In genomic region chr16:72664806-72665205, GRCm38 (mm10) we compare ENCODE assay signal across 9 mouse cellular contexts.
A peak's percentile ranks its signal among the peaks of the same experiment; 100 is the strongest.
DNase-seq lines count a peak whose midpoint lies in the region; ATAC-seq and TF ChIP-seq lines count a peak whose summit lies in the region.
"Had no signal": no experiment of that assay in that cellular context is flagged by ENCODE, and none has a peak within 500 bp of the region (broad histone marks: within the 10 kb centered on the region; RNA-seq: fewer than 3 reads in every experiment).

No protein-coding gene starts in this region.

- H3K9ac ChIP-seq in liver, adult 2 months (ENCODE audit: low read depth, low read length) = no peak overlapping the region
- H3K9ac ChIP-seq in forebrain, embryonic 12.5 days = peak overlapping the region; percentile 74
- H3K9ac ChIP-seq in limb, embryonic 14.5 days (ENCODE audit: low read depth, low read length, severe bottlenecking) = peak overlapping the region; percentile 77

- ATAC-seq in forebrain, embryonic 12.5 days (ENCODE audit: low FRiP score) = no peak
- ATAC-seq in limb, embryonic 14.5 days (ENCODE audit: low FRiP score, low read depth) = no peak
- no peak for ATAC-seq in cerebellum, adult (ENCODE audit: insufficient number of reproducible peaks, low FRiP score, low TSS enrichment)

- H3K79me2 ChIP-seq in liver, adult 2 months (ENCODE audit: control insufficient read depth, insufficient read depth, low read length) = 0 out of 2 replicates have a peak, but pooled peaks cover 3% of the 10 kb centered on the region

- H3K9me3 ChIP-seq in forebrain, embryonic 12.5 days = no peaks in the 10 kb centered on the region
- H3K9me3 ChIP-seq in limb, embryonic 14.5 days (ENCODE audit: control insufficient read depth, low read length) = no peaks in the 10 kb centered on the region

- no peaks in the 10 kb centered on the region for H3K27me3 ChIP-seq in liver, adult 2 months (ENCODE audit: control insufficient read depth, insufficient read depth, low read length)
- H3K27me3 ChIP-seq in forebrain, embryonic 12.5 days = 0 out of 2 replicates have a peak, but pooled peaks cover 3% of the 10 kb centered on the region
- no peaks in the 10 kb centered on the region for H3K27me3 ChIP-seq in limb, embryonic 14.5 days (ENCODE audit: control insufficient read depth, insufficient read depth, low read length)

- TF ChIP-seq POLR2A in liver, adult 2 months (IDR thresholded peaks at IDR 0.05; ENCODE audit: extremely low read depth, insufficient read depth, low read length) = no peak
- TF ChIP-seq POLR2A in limb, embryonic 14.5 days (IDR thresholded peaks at IDR 0.05; ENCODE audit: borderline replicate concordance, extremely low read depth, insufficient read depth, insufficient read length) = no peak
- TF ChIP-seq POLR2A in olfactory bulb, adult 2 months (IDR thresholded peaks at IDR 0.05; ENCODE audit: insufficient read depth, low read depth, low read length) = no peak

- peak overlapping the region; percentile 89 for H3K4me2 ChIP-seq in forebrain, embryonic 12.5 days
- H3K4me2 ChIP-seq in limb, embryonic 14.5 days (replicated peaks; ENCODE audit: low read depth, low read length, severe bottlenecking) = peak overlapping the region; percentile 76

- 61% methylated on average over 4 of the region's 4 CpGs for WGBS in liver, adult 2 months
- WGBS in forebrain, embryonic 12.5 days = 16% methylated on average over 4 of the region's 4 CpGs
- WGBS in limb, embryonic 14.5 days = 5% methylated on average over 4 of the region's 4 CpGs
- 61% methylated on average over 4 of the region's 4 CpGs for WGBS in olfactory bulb, adult 2 months

- H3K36me3 ChIP-seq in liver, adult 2 months (ENCODE audit: control insufficient read depth, insufficient read depth, low read length) = no peaks in the 10 kb centered on the region
- no peaks in the 10 kb centered on the region for H3K36me3 ChIP-seq in forebrain, embryonic 12.5 days (replicated peaks)
- no peaks in the 10 kb centered on the region; the same call in 1 of the 2 replicates for H3K36me3 ChIP-seq in limb, embryonic 14.5 days (ENCODE audit: control insufficient read depth, insufficient read depth, low read length)

- DNase-seq in liver, adult 2 months (ENCODE audit: extremely low read depth, low read depth, low spot score) = peak; percentile 19
- DNase-seq in liver = no peak
- DNase-seq in limb, embryonic 14.5 days (ENCODE audit: low spot score) = no peak
- no peak for DNase-seq in ovary, postnatal 14 days (ENCODE audit: low spot score)
- no peak for DNase-seq in layer of hippocampus, postnatal 36 days
- DNase-seq: lung, postnatal 36 days had no signal

- H3K4me3 ChIP-seq in liver, adult 2 months (ENCODE audit: insufficient read depth, low read depth, low read length) = no peak overlapping the region
- H3K4me3 ChIP-seq in forebrain, embryonic 12.5 days (replicated peaks) = peak overlapping the region; percentile 75
- peak overlapping the region; percentile 83 for H3K4me3 ChIP-seq in limb, embryonic 14.5 days (replicated peaks; ENCODE audit: low read length)
- H3K4me3 ChIP-seq in olfactory bulb, adult 2 months (ENCODE audit: insufficient read depth, low read depth, low read length) = 0 out of 2 replicates have a peak overlapping the region, but pooled peaks have one; percentile 2

- H3K27ac ChIP-seq in liver, adult 2 months (replicated peaks; ENCODE audit: insufficient read depth, low read depth, low read length) = no peak overlapping the region
- H3K27ac ChIP-seq in forebrain, embryonic 12.5 days = no peak overlapping the region
- H3K27ac ChIP-seq in limb, embryonic 14.5 days (replicated peaks; ENCODE audit: low read depth, low read length) = peak overlapping the region; percentile 96
- H3K27ac ChIP-seq in olfactory bulb, adult 2 months (ENCODE audit: insufficient read depth, low read depth, low read length) = no peak overlapping the region

- H3K4me1 ChIP-seq in liver, adult 2 months (ENCODE audit: control insufficient read depth, insufficient read depth, low read length) = no peaks in the 10 kb centered on the region
- peaks cover 30% of the 10 kb centered on the region for H3K4me1 ChIP-seq in forebrain, embryonic 12.5 days
- H3K4me1 ChIP-seq in limb, embryonic 14.5 days (ENCODE audit: control insufficient read depth, insufficient read depth, low read length) = peaks cover 24% of the 10 kb centered on the region
- peaks cover 4% of the 10 kb centered on the region; the same call in 1 of the 2 replicates for H3K4me1 ChIP-seq in olfactory bulb, adult 2 months (ENCODE audit: control insufficient read depth, insufficient read depth, low read length)

- TF ChIP-seq CTCF in liver, adult 2 months (IDR thresholded peaks at IDR 0.05; ENCODE audit: low read depth, low read length) = no peak
- TF ChIP-seq CTCF in olfactory bulb, adult 2 months (IDR thresholded peaks at IDR 0.05; ENCODE audit: insufficient read depth, low read depth, low read length) = no peak
